Mouse (Mus musculus) right cerebral cortex, postnatal 4 days (tissue): ENCODE measurements around the gene Stard13.

ENCODE experiments used
- DNase-seq: peaks from one replicate; pipeline ENCODE4 v3.0.0-alpha.2; 2022

Stard13 gene

DNA sequence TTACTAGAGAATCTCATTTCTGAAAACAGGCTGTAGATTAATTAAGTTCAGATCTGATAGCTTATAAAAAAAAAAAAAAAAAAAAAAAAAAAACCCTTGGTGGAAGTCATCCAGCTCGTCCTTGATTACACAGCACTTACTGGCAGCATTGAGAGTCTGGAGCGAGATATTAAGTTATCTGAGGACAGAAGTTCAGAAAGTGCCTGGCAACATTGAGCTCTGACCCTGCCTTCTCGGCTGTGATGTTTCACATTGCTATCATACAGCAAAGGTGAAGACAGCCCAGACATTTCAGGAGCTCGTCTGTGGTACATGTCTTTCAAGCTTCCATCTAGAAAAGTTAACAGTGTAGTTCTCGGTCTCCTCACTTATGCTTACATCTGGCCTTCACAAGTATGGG lies 95.7 kb downstream of the Stard13 start:
- no peak for DNase-seq

DNA sequence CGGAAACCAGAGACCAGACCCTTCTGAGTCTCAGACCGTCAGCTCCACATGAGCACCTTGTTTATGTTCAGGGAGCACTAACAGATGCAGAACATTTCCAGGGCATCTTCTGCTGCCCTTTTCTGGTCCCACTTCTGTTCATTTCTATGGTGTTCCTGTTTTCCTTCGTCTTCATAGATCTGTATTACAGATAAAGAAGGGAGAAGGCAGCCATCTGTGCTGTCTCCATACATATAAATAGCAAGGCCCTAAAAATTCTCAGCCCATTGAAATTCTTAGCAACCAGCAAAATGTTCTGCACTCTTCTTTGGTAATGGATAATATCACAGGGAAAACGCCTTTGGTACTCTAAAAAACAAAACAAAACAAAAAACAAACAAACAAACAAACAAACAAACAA lies 96.3 kb downstream of the Stard13 start:
- DNase-seq = no peak

DNA sequence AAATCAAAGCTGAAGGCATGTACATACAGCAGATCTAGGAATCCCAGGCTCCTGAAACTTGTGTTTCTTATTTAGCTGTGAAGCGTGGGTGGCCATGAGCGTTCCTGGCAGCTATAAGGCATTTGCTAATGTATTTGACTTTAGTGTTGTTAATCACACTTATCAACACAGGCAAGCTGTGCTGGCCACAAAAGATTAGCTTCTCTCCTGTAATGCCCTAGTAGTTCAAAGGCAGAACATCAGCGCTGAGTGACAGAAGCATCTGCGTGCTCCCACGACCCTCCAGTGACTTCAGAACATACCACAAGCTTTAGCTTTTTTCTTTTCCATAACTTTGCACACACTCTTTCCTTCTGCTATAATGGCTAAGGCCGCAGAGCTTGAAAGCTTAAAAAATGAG lies 97.7 kb downstream of the Stard13 start:
- no peak for DNase-seq

DNA sequence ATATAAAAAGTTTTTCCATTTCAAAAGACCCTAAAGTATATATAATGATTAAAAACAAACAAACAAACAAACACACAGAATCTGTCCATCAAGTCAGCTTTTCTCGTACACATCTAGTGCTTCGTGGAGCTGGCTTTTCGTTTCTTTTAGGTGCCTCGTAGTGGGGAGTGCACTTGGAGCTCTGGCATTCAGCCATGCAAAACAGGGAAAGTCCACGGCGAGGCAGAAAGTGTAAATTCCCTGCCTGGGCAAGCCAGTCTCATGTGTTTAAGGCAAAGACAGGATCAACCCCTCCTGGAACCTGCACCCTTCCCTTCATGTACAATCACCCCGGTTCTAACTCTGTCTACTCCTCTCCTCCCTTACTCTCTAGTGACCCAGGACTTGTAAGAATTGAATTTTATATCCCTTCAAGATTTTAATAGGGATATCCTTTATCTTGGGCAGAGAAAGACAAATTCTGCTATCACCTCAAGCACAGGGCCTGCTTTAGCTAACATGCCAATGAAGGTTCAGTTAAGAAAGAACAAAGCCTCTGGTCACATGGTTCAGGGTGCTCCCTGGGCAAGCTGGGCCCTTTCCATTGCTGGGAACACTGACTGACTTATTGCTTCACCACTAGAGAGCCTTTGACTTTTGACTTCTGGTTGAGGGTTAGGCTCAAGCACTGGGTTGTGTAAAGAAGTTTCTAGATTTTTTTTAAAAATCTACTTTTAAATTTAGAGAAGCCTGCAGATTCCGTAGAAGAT lies 98.4 kb downstream of the Stard13 start:
- no peak for DNase-seq

DNA sequence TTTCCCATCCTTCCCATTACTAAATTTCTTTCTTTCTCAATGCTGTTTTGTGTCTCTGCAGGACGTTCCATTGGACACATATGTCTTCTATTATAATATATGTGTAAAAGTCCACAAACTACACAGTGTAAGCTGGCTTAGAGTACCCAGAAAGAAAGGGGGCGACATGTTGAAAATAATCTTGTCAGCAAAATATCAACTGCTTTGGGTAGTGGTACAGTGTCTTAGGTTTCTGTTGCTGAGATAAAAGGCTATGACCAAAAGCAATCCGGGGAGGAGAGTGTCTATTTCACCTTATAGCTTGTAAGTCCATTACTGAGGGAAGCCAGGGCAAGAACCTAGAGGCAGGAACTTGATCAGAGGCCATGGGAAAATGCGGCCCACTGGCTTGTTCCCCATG lies 99.4 kb downstream of the Stard13 start:
- DNase-seq = no peak

DNA sequence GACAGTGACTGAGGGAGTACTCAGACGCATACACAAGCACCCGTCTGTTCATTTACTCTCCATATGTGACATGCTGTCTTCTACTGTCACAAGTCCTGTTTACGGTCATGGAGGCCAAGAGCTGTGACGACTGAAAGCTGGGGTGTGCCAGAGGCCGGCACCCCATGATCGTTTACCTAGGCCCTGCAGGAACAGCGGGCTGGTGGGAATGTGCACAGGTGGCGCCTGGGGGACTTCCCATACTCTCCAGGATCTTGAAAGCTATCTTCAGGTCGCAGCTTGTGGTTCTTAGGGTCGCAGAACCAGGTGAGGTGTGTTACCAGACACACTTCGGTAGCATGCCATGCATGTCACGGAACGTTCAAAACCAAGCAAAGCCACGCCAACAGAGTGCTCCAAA lies 99.9 kb downstream of the Stard13 start:
- no peak for DNase-seq

DNA sequence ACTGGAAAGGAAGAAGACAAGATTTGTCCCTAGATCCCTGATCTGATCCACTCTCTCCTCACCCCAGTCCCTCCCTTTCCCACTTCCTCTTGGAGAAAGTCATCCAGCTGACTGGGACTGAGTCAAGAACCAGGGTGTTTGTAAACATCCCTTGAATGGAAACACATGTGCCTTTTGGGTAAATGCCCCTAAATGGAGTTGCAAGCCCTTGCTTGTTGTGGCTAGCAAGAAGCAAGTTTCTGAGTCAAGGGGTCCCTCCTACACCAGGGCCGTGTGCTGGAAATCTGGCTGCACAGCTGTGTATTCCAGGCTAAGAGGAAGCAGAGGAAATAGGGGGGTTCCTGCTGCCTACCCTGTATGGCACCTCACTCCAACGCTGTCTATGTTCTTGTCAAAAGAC lies 103.9 kb downstream of the Stard13 start:
- DNase-seq = no peak

DNA sequence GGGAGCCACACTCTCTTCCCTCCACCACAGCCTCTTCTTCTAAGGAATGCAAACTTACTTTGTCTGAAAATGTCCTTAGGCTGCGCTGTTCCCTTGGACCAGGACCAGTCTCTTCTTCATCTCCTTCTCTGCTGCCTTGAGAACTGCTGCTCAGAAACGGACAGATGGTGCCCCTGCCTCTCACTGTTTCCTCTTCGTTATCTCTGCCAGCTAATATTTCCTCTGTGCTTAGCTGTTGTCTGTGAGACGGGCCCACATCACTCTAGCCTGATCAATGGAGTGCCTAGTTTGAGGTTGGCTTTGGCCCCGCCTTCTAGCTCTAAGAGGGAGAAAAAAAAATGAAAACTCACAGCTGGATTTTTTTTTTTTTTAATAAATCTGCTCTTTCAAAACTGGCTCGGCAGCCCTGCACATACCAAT lies 106.3 kb downstream of the Stard13 start:
- DNase-seq = no peak

DNA sequence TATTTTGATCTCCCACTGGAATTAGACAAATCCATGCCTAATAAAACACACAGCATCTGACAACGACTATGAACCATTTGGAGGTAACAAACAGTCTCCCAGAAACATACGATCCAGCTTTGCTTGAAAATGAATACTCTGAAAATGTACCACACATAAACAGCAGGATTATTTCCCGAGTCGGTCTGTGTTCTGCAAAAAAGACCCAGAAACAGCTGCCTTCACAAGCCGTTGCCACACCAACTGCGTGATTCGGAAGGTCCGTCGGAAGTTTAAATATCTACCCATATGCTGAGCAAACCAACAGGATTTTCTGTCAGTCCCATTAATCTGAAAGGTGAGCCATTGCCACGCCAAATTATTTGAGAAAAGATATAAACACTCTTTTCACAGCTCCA lies 107.0 kb downstream of the Stard13 start:
- DNase-seq = no peak

DNA sequence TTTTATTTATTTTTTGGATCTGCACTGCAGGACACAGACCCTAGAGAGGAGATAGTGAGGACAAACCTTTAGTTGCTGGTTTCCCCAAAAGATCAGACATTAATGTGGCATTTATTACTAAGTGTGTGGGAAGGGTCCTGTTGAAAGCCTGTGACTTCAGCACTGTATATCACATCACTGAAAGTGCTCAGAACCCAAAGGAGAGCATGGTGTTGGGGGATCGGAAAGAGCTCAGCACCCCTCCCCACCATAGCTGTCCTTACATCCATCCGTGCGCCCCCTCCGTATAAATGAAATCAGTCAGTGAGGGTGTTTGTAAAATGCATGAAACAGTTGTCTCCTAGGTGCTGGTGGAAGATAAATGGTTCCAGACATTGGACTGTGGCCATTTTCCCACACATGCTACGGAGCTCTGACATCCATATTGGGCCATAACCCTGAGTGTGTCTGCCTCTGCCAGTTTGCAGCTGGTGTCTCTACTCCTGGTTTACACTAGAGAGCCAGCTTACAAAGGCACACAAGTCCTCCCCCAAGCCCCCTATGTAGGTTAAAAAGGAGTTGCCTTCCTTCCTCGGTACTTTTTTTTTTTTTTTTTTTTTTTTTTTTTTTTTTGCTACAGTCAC lies 107.5 kb downstream of the Stard13 start:
- no peak for DNase-seq

DNA sequence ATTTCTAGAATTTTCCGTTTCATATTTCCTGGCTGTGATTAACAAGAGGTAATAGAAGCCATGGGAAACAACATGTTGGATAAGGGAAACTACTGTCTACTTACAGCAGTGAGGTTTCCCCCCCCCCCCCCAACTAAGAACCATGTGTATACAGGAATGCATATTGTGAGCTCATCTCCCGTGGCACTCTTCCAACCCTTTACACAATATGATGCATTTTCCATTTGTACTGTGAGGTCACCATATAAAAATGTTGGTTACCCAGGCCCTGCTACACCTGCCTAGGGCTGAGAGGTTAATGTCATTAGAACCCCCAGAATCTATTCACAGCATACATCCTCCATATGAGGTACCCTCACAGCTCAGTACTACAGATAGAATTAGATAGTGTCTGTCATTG lies 115.8 kb downstream of the Stard13 start:
- no peak for DNase-seq

DNA sequence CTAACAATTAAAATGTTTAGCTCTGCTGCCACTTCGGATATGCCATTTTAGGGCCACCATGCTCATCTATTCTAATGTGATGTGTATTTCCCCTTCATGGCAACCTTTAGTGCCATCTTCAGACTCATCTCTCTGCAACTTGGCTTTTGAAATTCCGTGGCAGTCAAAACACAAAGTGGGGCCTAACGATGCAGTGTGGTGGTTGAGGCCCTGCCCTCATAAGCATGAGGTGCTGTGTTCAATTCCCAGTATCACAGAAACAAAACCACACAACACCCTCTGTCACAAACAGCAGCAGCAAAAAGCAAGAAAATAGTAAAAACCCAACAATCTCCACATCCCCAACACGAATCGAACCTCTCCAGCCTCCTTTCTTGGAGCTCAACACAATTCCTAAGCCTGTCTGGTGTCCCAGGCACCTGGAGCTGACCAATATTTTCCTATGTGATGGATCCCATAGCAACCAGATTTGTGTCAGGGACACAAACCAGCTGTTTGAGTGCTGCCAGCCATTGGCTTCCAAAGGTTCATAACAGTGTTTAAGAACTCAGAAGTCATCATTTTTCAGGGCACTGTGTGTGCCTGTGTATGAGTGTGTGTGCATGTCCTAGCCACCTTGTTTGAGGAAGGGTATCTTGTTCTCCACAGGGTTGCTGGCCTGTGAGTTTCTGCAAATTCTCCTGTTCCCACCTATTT lies 117.3 kb downstream of the Stard13 start:
- DNase-seq = no peak

DNA sequence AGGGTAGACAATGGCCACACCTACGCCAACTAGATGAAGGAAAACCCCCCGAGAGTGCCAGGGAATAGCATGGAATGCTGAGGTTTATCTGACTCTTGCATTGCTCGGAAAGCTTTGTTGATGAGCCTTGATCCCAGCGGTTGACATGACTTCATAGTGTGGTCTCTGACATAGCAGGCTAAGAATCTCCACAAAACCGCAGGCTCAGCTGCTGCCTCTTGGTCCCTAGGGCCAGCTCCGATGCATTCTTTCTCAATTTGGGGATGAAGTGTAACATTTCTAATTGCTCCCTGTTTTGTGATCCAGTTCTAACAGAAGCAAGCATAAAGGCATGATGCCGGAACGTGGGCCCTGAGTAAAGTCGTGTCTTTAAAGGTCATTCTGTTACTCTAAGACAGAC lies 120.9 kb downstream of the Stard13 start:
- DNase-seq = no peak

DNA sequence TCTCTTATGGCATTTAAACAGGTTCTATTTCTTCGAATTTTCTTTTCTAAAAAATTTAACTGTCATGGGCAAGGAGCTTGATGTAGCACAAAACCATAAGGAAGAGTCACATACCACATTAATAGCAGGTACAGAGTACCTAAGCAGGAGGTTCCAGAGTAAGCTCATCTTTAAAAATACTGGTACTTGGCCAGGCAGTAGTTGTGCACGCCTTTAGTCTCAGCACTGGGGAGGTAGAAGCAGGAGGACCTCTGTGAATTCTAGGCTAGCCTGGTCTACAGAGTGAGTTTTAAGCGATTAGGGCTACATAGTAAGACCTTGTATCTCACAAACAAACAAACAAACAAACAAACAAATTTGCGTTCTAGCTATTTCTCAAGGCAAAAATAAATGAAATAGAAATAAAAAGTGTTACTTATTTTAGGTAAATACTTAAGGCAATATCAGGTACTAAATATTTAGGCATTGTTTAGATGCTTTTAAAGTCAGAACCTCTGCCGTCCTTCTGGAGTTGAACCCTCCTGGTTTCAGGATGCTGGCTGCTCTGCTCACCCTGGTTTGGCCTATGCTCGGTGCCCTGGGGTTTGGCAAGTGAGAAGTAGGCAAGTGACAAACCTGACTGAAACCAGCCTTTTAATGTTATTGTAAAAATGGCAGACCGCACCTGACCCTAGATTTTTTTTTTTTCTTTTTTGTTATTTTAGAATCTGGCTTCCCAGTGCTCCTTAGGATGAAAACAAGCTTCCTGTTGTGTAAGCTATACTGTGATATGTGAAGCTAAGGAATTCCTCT lies 122.4 kb downstream of the Stard13 start:
- DNase-seq = no peak

DNA sequence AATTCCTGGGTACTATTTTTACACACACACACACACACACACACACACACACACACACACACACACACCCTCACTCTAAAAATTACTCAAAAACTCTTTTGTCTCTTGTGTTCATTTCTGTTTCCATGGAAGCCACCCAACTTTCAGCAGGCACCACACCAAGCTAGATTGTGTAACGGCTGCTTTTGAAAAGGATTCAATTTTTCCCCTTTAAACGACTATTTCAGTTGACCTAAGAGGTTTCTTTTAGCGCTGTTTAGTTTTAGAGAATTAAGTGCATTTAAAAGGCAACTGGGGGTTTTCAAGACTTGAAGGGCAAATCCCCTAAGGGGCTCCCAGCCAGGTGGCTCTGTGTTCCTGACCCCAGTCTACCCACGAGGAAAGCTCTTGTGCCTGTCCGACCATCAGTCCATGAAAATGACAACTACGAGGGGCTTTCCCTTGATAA lies 123.2 kb downstream of the Stard13 start:
- DNase-seq = no peak

DNA sequence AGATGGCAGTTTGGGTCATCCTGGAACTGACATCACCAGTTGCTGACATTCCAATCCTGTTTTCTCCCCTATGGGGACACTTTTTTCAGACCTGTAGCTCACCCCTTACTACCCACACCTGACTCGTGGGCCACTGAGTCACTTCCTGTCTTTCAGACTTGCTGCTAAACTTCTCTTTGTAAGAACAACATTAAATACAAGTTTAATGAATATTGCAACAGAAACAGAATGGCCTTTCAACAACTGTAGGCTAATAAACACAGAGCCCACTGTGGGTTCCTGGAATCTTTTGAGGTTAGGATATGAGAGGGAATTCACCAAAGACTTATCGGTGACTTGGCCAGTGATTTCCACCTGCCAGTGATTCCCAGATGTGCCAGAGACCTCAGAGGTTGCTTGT lies 123.8 kb downstream of the Stard13 start:
- DNase-seq = no peak

DNA sequence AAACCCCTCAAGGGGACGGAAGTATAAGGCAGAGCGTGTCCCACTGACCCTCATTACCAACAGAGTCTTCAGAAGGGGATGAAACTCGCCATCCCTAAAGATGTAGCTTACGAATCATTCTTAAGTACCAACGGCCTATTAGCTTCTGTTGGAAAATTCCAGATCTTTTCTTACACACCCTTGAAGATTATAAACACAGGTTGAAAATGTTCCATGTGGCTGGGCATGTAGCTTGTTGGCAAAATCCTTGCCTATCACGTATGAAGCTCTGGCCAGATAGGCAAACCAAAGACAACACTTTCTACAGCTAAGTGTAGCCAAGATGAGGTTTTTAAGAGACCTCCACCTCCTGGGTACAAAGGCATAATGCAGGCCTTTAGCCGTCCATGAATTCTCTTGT lies 124.7 kb downstream of the Stard13 start:
- no peak for DNase-seq

DNA sequence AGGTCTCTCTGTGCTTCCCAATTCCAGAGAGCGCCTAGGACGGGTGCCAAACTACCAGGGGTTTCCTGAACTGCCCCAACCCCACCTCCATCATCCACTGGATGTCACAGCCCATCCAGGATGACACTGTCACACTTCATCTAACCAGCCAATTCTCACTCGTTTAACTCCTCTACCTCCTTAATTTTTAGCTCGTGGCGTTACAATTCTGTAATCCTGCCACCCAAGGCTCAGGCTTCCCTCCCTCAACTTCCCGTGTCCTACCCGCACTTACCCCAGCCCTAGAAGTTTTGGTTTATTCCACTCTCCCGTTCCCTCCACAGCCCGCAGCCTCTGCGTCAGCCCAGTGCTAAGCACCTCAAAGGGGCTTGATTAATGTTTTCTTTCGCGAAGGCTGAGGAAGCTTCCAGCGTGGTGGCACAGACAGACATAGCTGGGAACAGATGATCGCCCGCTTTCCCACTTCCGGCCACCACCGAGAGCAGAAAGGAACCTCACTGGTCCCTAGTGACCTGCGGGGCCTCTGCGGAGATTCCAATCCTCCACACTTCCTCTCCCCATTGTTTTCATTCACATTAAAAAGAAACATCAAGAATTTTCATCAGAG lies 125.2 kb downstream of the Stard13 start:
- DNase-seq = no peak

DNA sequence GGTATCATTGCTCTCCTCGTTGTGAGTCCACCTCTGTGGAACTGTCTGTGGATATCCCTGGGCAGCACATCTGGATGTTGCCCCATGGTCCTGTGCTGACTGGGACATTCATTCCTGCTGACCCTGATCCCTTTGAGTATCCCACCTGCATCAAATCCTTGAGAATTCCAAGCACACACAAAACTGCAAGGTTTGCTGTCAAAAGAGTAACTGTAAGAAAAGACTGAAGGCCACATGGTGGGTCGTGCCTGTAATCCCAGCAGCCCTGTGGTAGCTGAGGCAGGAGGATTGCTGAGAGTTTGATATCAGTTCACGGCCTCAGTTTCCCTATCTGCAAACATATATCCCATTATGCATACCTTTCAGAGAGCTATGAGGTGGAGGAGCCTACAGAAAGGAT lies 126.8 kb downstream of the Stard13 start:
- DNase-seq = no peak

DNA sequence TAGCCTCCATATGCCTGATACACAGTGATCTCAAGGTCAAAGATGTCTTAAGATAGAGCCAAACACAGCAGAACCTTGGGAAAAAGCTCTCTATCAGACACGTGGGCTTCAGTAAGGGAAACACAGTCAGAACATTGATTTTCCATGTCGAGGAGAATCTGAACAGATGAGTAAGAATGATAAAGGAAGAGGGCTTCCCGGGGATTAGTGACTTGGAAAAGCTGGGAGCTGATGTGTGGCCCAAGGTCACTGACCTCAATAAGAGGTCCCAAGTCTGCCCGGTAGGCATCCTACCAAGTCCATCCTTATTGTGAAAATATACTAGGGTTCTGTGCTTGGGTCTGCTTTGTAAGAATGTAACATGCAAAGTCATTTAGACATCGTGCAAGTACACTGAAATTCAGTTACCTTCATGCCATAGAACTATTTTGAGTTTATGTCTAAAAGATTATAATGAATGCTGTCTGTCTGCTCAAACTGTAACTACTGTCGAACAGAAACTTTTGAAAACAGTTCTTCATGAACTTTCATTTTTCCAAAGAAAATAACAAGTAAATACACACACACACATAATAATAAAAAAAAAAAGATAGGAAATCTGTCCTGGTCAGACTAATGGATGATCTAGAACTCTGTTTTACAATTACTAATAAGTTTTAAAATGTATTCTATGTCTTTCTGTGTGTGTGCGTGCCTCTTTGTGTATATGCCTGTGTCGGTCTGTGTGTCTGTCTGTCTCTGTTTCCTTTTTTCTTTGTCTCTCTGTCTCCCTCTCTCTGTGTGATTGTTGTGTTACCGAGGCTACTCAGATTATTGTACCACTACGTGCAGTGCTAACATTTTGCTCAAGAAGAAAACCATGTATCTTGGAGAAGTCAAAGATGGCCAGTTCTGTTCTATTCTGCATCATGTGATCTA lies 128.3 kb downstream of the Stard13 start:
- no peak for DNase-seq

DNA sequence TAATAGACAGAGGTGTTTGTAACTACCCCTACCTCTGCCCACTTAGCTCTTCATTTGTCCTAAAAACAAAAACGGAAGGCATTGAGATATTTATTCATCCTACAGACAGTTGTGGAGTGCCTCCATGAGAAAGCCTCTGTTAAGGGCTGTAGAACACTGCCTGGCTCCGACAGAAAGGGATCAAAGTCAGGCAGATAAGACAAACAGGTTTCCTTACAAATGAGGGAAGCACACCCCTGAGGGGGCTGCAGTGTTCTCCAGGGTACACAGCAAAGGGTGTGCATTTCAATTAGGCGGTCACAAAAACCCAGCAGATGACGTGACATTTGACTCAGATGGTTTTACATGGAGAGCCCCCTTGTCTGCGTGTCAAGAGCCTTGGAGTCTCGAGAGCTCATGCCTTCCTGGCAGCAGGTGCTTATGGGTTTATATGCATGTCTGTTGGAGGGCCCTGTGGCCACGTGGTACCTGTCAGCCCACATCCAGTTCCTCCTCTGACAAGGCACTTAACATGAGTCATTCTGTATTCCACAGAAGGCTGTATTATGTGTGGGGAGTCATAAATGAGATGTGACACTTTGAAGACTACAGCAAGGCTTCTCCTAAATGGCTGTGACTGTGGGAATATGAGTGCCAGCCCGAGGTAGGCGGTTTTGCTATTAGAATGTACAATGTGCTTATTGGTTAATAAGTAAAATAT lies 129.1 kb downstream of the Stard13 start:
- no peak for DNase-seq
